Mouse (Mus musculus) testis, adult 2 months (tissue): Measurements from ENCODE around the gene Tfb2m. TPM values are rescaled to one million over a fixed set of nuclear protein-coding genes. Genes with fewer than 3 reads are reported as not detected.

Source experiments
- H3K27ac ChIP-seq: fragments of 200-500 bp; 2 replicates; pipeline ENCODE4 v1.5.1; 2012; ENCODE audit warnings: low read depth, low read length; ENCODE audit not compliant: control insufficient read depth, insufficient read depth
- H3K27me3 ChIP-seq: fragments of 200-500 bp; 2 replicates; pipeline ENCODE4 v1.6.1; 2012; ENCODE audit warnings: mild to moderate bottlenecking, low read length, moderate library complexity; ENCODE audit not compliant: control insufficient read depth, insufficient read depth
- H3K36me3 ChIP-seq: fragments of 200-500 bp; 2 replicates; pipeline ENCODE4 v1.6.1; 2012; ENCODE audit warnings: mild to moderate bottlenecking, low read length; ENCODE audit not compliant: control insufficient read depth, insufficient read depth
- H3K4me1 ChIP-seq: fragments of 200-500 bp; 2 replicates; pipeline ENCODE4 v1.6.1; 2012; ENCODE audit warnings: low read length; ENCODE audit not compliant: control insufficient read depth, insufficient read depth
- H3K4me3 ChIP-seq: fragments of 200-500 bp; 2 replicates; pipeline ENCODE4 v1.5.1; 2012; ENCODE audit warnings: low read depth, mild to moderate bottlenecking, low read length, moderate library complexity, mixed read lengths; ENCODE audit not compliant: control insufficient read depth
- CTCF ChIP-seq: fragments of 200-500 bp; IDR thresholded peaks from 2 replicates; pipeline ENCODE4 v1.5.1; 2012; ENCODE audit warnings: low read depth, mild to moderate bottlenecking, inconsistent platforms, low read length, moderate library complexity; ENCODE audit not compliant: control insufficient read depth, insufficient read depth, insufficient replicate concordance
- POLR2A ChIP-seq: fragments of 200-500 bp; IDR thresholded peaks from 2 replicates; pipeline ENCODE4 v1.6.1; 2012; ENCODE audit warnings: low read depth, mild to moderate bottlenecking, inconsistent platforms, low read length, moderate library complexity; ENCODE audit not compliant: control insufficient read depth
- polyA plus RNA-seq: library from polyadenylated mRNA; depleted of rRNA; stranded (reverse); fragments of >200 nt; gene quantifications from 2 replicates; pipeline ENCODE4 v1.2.3, GENCODE M21; 2012; rRNA removed

Gene Tfb2m
- polyA plus RNA-seq, 1 experiment: 6.7 TPM

DNA sequence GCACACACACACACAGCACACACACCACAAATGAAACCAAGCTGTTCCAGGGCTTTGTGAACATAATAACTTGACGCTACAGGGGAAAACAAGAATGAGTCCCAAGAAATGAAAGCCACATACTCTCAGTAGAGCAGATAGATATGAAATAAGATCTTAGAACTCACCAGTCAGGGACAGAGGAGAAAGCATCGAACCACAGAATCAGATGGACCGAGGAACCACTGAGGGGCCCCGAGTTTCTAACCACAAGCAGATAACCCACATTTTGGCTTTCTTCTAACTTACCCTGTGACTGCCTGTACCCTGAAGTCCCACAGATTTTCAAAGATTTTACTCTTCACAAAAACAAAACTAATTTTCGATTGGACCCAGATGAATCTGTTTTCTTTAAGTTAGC lies 53.2 kb downstream of the Tfb2m start:
- Histone ChIP-seq H3K4me1 (peaks cover 3% of the 10 kb centered on the region; the same call in 1 of the 2 replicates), H3K27ac (no peak overlapping the region), H3K36me3 (no peaks in the 10 kb centered on the region), H3K4me3 (no peak overlapping the region), H3K27me3 (no peaks in the 10 kb centered on the region)
- TF ChIP-seq CTCF (no peak), POLR2A (no peak)

DNA sequence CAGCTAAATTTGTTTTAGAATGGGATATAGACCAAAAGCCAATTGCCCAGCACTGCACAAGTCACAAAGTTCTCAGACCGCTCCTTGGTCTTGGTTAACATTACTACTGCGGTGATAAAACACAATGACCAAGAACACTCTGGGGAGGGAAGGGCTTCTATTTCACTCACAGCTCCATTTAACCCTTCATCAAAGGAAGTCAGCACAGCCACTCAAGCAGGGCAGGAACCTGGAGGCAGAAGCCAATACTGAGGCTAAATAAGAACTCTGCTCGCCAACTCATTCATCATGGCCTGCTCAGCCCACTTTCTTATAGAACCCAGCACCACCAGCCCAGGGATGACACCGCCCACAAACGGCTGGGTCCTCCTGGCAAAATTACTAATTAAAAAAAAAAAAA lies 57.5 kb downstream of the Tfb2m start:
- no peak overlapping the region for H3K4me3 ChIP-seq
- TF ChIP-seq POLR2A (no peak), CTCF (no peak)
- H3K36me3 ChIP-seq: no peaks in the 10 kb centered on the region
- H3K4me1 ChIP-seq: peaks cover 5% of the 10 kb centered on the region
- no peaks in the 10 kb centered on the region for H3K27me3 ChIP-seq
- H3K27ac ChIP-seq: no peak overlapping the region

DNA sequence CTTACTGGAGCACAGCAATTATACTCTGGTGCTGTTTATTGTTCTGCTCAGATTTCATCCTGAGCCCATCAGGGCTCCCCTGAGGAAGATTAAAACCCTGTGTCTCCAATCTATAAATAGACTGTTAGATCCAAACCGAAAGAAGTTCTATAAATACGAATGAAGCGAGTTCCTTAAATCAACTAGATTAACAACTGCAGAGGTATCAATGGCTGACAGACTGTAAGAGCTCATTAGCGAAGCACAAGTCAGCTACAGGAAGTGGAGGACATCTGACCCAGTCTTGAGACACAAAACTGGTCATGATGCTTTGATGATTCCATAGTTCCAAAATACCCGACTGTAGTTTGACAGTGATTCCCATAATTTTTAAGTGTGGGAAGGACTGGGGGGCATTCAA lies 58.1 kb downstream of the Tfb2m start:
- TF ChIP-seq POLR2A: no peak
- no peak for TF ChIP-seq CTCF
- no peaks in the 10 kb centered on the region for H3K36me3 ChIP-seq
- peaks cover 5% of the 10 kb centered on the region for H3K4me1 ChIP-seq
- no peak overlapping the region for H3K4me3 ChIP-seq
- H3K27ac ChIP-seq: no peak overlapping the region
- H3K27me3 ChIP-seq: no peaks in the 10 kb centered on the region

DNA sequence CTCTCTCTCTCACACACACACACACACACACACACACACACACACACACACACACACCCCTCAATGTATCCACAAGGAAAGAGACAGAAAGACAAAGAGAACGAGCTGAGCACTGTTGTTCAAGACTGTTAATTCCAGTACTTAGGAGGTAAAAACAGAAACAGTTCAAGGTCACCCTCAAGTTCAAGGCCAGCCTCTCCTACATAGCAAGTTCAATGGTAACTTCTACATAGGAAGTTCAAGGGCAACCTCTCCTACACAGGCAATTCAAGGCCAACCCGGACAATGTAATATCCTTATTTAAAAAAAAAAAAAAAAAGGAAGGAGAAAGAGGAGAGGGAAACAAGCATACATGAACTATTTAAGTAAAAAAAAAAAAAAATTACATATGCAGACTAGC lies 58.8 kb downstream of the Tfb2m start:
- TF ChIP-seq CTCF: no peak
- no peak for TF ChIP-seq POLR2A
- no peaks in the 10 kb centered on the region for H3K27me3 ChIP-seq
- H3K4me1 ChIP-seq: peaks cover 7% of the 10 kb centered on the region
- H3K4me3 ChIP-seq: no peak overlapping the region
- no peaks in the 10 kb centered on the region for H3K36me3 ChIP-seq
- H3K27ac ChIP-seq: no peak overlapping the region; the same call in 1 of the 2 replicates

DNA sequence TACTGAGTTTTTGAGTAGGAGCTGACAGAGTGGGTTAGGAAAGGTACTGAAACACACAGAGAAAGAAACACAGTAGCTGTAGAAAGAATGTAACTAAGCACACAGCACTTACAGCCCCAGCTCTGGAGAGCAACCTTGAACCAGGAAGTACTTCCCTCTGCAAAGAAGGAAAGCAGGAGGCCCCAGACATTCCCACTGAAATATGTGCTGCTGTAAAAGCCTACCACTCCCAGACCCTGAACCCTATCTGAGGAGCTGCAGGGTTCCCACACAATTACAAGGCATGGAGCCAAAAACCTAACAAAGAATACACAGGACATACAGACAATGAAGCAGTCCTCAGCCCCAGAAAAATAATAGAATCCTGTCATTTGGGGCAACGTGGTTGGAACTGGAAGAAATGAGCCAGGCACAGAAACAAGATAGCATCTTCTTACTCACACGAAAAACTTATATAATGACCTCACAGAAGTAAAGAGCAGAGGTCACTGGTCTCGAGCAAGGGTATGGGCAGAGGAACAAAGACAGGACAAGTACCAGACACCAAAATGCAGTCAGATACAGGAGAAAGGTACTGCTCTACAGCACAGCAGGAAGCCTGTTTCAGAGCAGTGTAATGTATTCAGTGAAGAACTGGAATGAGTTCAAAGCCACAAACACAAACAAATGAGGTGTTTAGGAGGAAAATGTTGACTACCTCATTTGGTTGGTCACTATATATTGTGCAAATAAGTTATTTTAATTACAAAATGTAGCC lies 60.1 kb downstream of the Tfb2m start:
- H3K36me3 ChIP-seq: no peaks in the 10 kb centered on the region
- H3K27ac ChIP-seq: no peak overlapping the region
- TF ChIP-seq POLR2A (no peak), CTCF (no peak)

DNA sequence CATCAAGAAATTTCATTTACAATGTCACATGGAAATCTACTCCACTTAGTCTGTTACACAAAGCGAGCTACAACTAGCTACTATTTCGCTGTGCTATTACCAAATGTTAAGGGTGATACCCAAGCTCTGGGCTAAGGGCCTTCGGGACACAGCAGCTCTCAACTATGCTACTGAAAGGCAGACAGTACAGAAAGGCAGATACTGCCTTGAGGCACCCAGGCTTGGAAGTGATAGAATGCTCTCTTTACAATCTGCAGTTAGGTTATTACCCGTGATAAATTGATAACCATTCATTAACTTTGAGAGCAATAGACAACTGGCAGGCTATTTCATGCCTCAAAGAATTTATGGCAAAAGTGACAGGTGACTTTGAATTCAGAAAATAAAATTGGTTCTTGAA lies 65.2 kb downstream of the Tfb2m start:
- no peak for TF ChIP-seq CTCF
- TF ChIP-seq POLR2A: no peak

More for the DNA sequence above, 60.1 kb downstream of the Tfb2m start:
- peaks cover 4% of the 10 kb centered on the region; the same call in 1 of the 2 replicates for H3K4me1 ChIP-seq
- H3K4me3 ChIP-seq: no peak overlapping the region
- H3K27me3 ChIP-seq: no peaks in the 10 kb centered on the region

More for the DNA sequence above, 65.2 kb downstream of the Tfb2m start:
- no peaks in the 10 kb centered on the region for H3K27me3 ChIP-seq
- H3K4me1 ChIP-seq: peaks cover 4% of the 10 kb centered on the region; the same call in 1 of the 2 replicates
- H3K27ac ChIP-seq: no peak overlapping the region
- H3K4me3 ChIP-seq: no peak overlapping the region
- H3K36me3 ChIP-seq: no peaks in the 10 kb centered on the region

Other genes starting within 250 kb of the Tfb2m start
- gene Smyd3, start 28.2 kb downstream of the Tfb2m start, polyA plus RNA-seq: 2.0 and 2.4 TPM in 2 replicates
- 10.3 and 11.0 TPM in 2 replicates for gene Cnst, start 103 bp upstream of the Tfb2m start, polyA plus RNA-seq
- 196 and 222 TPM in 2 replicates for gene Sccpdh, start 121.9 kb upstream of the Tfb2m start, polyA plus RNA-seq
- 0.07 and 0.34 TPM in 2 replicates for gene Kif28, start 199.0 kb upstream of the Tfb2m start, polyA plus RNA-seq